8 mouse cellular contexts compared by ENCODE assay signal in genomic region chr13:54071606-54072331, GRCm38 (mm10). TPM values are rescaled to one million over a fixed set of nuclear protein-coding genes. Genes with fewer than 3 reads are reported as not detected.
DNase-seq lines count a peak whose midpoint lies in the region; ATAC-seq and TF ChIP-seq lines count a peak whose summit lies in the region.

Sfxn1 (plus strand) TSS chr13:54071869.

- H3K4me3 ChIP-seq in G1E (ENCODE audit: low read depth, low read length): peak within 1 kb of the TSS; percentile 77
- peak within 1 kb of the TSS; percentile 68 for H3K4me3 ChIP-seq in forebrain, postnatal 0 days (ENCODE audit: low read depth, low read length)
- H3K4me3 ChIP-seq in layer of hippocampus, adult 2 months: peak within 1 kb of the TSS; percentile 74
- peak within 1 kb of the TSS; percentile 82 for H3K4me3 ChIP-seq in lung, adult 2 months (replicated peaks; ENCODE audit: extremely low read depth, low read depth, low read length)
- peak within 1 kb of the TSS; percentile 69 for H3K4me3 ChIP-seq in neural tube, embryonic 15.5 days (replicated peaks)

- H3K4me2 ChIP-seq in forebrain, postnatal 0 days (ENCODE audit: low read depth): peak within 1 kb of the TSS; percentile 77
- peak within 1 kb of the TSS; percentile 73 for H3K4me2 ChIP-seq in neural tube, embryonic 15.5 days

- peaks cover 25% of the 10 kb centered on the region for H3K36me3 ChIP-seq in G1E (replicated peaks)
- no peaks in the 10 kb centered on the region for H3K36me3 ChIP-seq in forebrain, postnatal 0 days (ENCODE audit: insufficient read depth)
- no peaks in the 10 kb centered on the region for H3K36me3 ChIP-seq in neural tube, embryonic 15.5 days

- no peak for TF ChIP-seq POLR2A in lung, adult 2 months (IDR thresholded peaks at IDR 0.05; ENCODE audit: borderline replicate concordance, extremely low read depth, low read depth, low read length)

- intact Hi-C loops in heart, postnatal 36 days (cut with DNase I): no loop called here

- H3K9ac ChIP-seq in forebrain, postnatal 0 days: peak within 1 kb of the TSS; percentile 84
- H3K9ac ChIP-seq in neural tube, embryonic 15.5 days (replicated peaks): peak within 1 kb of the TSS; percentile 75

- H3K27ac ChIP-seq in forebrain, postnatal 0 days (ENCODE audit: low read depth, low read length): peak within 1 kb of the TSS; percentile 87
- H3K27ac ChIP-seq in layer of hippocampus, adult 2 months: peak within 1 kb of the TSS; percentile 98
- H3K27ac ChIP-seq in neural tube, embryonic 15.5 days (replicated peaks): peak within 1 kb of the TSS; percentile 84

- no peak for TF ChIP-seq CTCF in G1E (IDR thresholded peaks at IDR 0.05; ENCODE audit: low read depth, low read length)
- no peak; the same call in 1 of the 2 replicates for TF ChIP-seq CTCF in forebrain, postnatal 0 days (IDR thresholded peaks at IDR 0.05; ENCODE audit: low read depth)
- TF ChIP-seq CTCF in layer of hippocampus, adult 2 months (conservative IDR thresholded peaks at IDR 0.05): no peak
- TF ChIP-seq CTCF in lung, adult 2 months (IDR thresholded peaks at IDR 0.05; ENCODE audit: insufficient read depth, low read length): no peak

- peak; percentile 85 for DNase-seq in G1E (ENCODE audit: low spot score)
- DNase-seq in cerebellum, adult 18-20 months: peak; percentile 69 to 78
- peak; percentile 88 for DNase-seq in forebrain, postnatal 0 days
- DNase-seq in heart, postnatal 36 days: peak; percentile 75 to 80
- DNase-seq in layer of hippocampus, adult 2 months (ENCODE audit: low spot score in 2 of 2): peak; percentile 58 to 79
- DNase-seq in lung, adult 2 months: peak; percentile 55
- DNase-seq in thymus, adult 18-20 months: peak; percentile 66 to 70

- H3K4me1 ChIP-seq in G1E (ENCODE audit: insufficient read depth, low read depth, low read length): peaks cover 34% of the 10 kb centered on the region
- H3K4me1 ChIP-seq in forebrain, postnatal 0 days (ENCODE audit: insufficient read depth): 0 out of 2 replicates have a peak, but pooled peaks cover 6% of the 10 kb centered on the region
- no peaks in the 10 kb centered on the region for H3K4me1 ChIP-seq in lung, adult 2 months (ENCODE audit: control insufficient read depth, insufficient read depth, low read length)
- peaks cover 16% of the 10 kb centered on the region for H3K4me1 ChIP-seq in neural tube, embryonic 15.5 days

- peak; percentile 70 for ATAC-seq in G1E (ENCODE audit: extremely low read depth, insufficient number of reproducible peaks, low FRiP score, poor library complexity, severe bottlenecking)
- peak; percentile 92 for ATAC-seq in forebrain, postnatal 0 days
- ATAC-seq in neural tube, embryonic 15.5 days (ENCODE audit: low FRiP score): peak; percentile 92

- peaks cover 9% of the 10 kb centered on the region for H3K27me3 ChIP-seq in G1E (ENCODE audit: insufficient read depth, low read length)
- H3K27me3 ChIP-seq in forebrain, postnatal 0 days (ENCODE audit: insufficient read depth, low read length): no peaks in the 10 kb centered on the region
- no peaks in the 10 kb centered on the region for H3K27me3 ChIP-seq in neural tube, embryonic 15.5 days (replicated peaks)

- under 1% methylated on average over 74 of the region's 74 CpGs for WGBS in forebrain, postnatal 0 days
- WGBS in lung, adult 2 months: 1% methylated on average over 74 of the region's 74 CpGs
- WGBS in neural tube, embryonic 15.5 days: under 1% methylated on average over 73 of the region's 74 CpGs

- H3K9me3 ChIP-seq in G1E (replicated peaks): no peaks in the 10 kb centered on the region
- no peaks in the 10 kb centered on the region for H3K9me3 ChIP-seq in forebrain, postnatal 0 days (ENCODE audit: low read length)
- no peaks in the 10 kb centered on the region for H3K9me3 ChIP-seq in neural tube, embryonic 15.5 days (replicated peaks)

RNA-seq across cellular contexts. Expression of gene Sfxn1, which starts in this region (rescaled TPM):
- total RNA-seq in G1E (2014; fragmentation: Nextera tagmentation) (150 and 155 TPM in 2 replicates), G1E (2017) (84.6 and 89.2 TPM in 2 replicates)
- 26.5 and 27.8 TPM in 2 replicates for polyA plus RNA-seq in G1E (2012)
- total RNA-seq in forebrain, postnatal 0 days (2014; rRNA removed): 83.8 and 102 TPM in 2 replicates
- 102 and 116 TPM in 2 replicates for polyA plus RNA-seq in forebrain, postnatal 0 days (2015; fragmentation: Nextera tagmentation; extraction: Ambion mirVana)
- 1 to 10 TPM; 5.8 to 7.9 TPM for total RNA-seq in heart, postnatal 36 days (2021)
- 10 to 100 TPM; 48.7 to 49.1 TPM for total RNA-seq in layer of hippocampus, adult 2 months (2021)
- 6.9 and 8.6 TPM in 2 replicates for polyA plus RNA-seq in lung, adult 2 months (2012; rRNA removed)
- polyA plus RNA-seq in neural tube, embryonic 15.5 days (2015; fragmentation: Nextera tagmentation; extraction: Ambion mirVana): 73.1 and 75.6 TPM in 2 replicates

Comparison
In these comparisons a context has a peak if more than half of its experiments do, and no peak if none do; other contexts are left out.
1. Peak in every context shown above with its lines: DNase-seq, ATAC-seq, H3K4me3 ChIP-seq and H3K27ac ChIP-seq.